Mouse (Mus musculus): Measurements from ENCODE around the gene Zscan5b.
"Not testable (repeated sequence)": the region's sequence is repeated elsewhere in the genome, so short reads cannot be mapped to it uniquely, and the experiment has no call there.

Gene Zscan5b

DNA sequence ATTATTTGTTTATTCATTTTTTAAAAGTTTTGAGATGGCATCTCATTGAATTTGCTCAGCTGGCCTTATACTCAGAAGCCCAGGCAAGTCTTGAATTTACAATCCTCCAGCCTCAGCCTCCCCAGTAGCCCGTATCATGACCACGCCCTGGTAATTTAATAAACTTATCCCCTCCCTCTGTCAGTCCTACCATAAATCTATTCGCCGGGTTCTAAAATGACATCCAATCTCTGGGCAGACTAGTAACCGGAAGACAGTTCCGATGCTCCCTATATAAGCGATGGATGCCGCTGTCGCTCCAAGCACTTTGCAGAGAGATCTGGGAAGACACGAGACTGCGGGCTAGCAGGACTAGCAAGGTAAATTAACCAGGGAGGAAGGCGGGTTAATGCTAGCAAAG is at the start of gene Zscan5b:
Gene Zscan5b, plus strand, starts transcription at position 301 of the 400 bp plus-strand sequence.
- no peak for DNase-seq (ENCODE audit: low spot score)

DNA sequence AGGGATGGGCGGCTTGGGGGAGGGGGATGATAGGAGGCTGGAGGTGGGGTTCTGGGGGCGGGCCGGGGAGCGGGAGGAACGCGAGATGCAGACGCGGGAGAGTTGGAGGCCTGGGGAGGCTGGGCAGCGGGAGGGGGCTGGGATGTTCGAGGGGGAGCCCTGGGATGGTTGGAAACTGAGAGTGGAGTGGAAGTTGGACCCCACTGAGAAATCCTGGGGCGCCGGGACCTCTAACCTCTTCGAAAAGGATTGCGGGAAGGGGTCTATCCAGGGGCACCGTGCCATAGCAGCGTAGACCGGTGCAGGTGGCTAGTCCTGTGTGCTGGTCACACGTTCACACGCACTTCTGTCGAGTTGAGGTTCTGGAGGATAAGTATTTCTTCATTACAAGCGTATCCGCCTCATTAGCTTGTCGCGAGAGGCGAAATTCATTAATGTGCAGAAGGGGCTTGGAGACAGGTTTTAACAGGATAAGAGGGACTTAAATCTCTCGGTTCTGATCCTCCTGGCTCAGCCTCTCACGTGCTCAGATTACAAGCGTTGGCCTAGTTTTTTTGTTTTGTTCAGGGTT is 49.3 kb upstream of the Zscan5b start:
- DNase-seq (ENCODE audit: low spot score): no peak

DNA sequence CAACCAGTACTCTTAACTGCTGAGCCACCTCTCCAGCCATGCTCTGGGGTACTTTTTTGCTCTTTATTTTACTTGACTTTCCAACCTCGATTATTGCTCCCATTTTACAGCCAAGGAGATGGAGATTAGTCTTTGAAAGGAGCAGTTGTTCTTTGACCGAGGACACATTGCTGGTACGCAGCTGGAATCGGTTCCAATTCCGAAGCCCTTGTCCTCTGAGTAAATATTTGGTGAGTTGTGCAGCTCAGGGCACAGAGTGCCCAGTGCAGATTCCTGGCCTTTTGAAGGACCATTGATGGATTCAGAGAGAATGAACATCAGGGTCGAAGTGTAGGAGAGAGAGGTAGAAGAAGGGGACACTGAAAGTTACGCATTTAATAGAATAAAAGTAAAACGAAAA is 48.2 kb upstream of the Zscan5b start:
- no peak for DNase-seq (ENCODE audit: low spot score)

DNA sequence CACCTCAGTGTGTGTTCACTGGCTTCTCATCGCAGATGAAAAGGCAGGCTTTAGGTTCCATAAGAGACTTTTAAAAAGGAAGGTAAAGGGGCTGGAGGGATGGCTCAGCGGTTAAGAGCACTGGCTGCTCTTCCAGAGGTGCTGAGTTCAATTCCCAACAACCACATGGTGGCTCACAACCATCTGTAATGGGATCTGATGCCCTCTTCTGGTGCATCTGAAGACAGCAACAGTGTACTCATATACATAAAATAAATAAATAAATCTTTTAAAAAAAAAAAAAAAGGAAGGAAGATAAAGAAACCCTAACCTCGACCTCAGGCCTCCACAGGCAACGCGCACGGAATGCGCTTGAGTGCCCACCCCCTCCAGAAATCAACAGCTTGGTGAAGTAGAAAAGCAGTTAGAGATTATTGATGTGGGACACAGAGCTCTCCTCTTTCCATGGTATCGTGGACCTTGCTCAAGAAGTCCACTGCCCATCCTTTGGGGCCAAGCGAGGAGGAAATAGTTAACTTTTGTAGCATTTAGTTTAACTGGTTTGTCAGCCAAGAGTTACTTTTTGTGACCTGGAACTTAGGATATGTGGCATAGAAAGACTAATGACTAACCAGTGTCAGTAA is 47.6 kb upstream of the Zscan5b start:
- not testable (repeated sequence) for DNase-seq (ENCODE audit: low spot score)

DNA sequence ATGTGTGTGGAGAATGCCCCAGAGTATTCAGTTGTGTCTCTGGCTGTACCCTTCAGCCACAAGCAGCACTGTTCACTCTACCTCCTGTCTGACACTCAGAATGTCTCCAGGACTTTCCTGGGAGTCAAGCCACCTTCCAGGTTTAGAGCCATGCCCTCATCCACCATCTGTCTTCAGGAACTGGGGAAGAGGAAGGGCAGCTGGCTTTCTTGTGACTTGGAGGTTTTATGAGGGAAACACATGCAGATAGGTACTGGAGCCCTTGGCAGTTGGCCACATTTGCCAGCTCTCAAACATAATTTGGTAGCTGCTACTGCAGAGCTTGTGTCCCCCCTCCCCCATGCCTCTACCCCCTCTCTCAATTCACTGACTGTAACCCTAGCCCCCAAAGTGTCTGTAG is 43.1 kb upstream of the Zscan5b start:
- no peak for DNase-seq (ENCODE audit: low spot score)

DNA sequence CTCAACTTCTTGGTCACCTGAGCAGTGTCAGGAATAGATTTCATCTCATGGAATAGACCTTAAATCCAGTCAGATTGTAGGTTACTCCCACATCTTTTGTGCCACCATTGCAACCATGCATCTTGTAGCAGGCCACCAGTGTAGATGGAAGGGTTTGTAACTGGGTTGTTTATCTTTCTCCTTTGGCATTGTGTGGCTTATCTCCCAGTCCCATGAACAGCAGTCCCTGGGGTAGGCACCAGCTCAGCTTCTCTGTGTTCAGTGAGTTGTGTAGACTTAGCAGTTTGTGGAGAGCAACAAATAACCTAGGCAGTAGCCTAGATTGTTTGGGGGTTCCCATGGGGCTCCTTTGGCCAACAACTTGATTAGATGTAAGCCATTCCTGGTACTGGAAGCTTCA is 39.2 kb upstream of the Zscan5b start:
- no peak for DNase-seq (ENCODE audit: low spot score)

DNA sequence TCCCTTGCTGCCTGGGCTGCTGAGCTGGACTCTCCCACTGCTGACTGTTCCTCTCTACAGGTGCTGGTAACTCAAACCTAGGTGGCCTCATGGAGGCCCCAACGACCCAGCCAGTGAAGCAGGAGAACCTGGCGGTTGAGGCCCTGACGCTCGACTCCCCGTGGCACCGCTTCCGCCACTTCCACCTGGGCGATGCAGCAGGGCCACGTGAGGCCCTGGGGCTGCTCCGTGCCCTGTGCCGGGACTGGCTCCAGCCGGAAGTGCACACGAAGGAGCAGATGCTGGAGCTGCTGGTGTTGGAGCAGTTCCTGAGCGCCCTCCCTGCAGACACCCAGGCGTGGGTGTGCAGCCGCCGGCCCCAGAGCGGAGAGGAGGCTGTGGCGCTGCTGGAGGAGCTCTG is 38.3 kb upstream of the Zscan5b start:
- no peak for DNase-seq (ENCODE audit: low spot score)

DNA sequence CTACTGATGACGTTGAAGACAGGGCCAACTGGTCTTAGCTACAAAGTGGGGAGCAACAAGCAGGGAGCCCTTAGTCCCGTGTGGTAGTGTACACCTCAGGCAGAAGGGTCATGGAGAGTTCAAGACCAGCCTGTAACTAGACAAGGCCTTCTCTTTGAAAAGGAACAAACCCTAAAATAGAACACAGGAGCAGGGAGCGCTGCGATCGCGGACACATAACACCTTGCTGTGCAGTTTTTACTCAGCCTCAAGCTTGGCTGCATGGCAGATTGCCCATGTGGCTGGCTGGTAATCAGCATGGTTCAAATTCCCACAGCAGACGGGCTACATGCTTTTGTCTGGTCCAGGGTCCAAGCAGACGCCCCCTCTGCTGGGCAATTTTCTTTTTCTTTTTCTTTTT is 37.6 kb upstream of the Zscan5b start:
- DNase-seq (ENCODE audit: low spot score): no peak

DNA sequence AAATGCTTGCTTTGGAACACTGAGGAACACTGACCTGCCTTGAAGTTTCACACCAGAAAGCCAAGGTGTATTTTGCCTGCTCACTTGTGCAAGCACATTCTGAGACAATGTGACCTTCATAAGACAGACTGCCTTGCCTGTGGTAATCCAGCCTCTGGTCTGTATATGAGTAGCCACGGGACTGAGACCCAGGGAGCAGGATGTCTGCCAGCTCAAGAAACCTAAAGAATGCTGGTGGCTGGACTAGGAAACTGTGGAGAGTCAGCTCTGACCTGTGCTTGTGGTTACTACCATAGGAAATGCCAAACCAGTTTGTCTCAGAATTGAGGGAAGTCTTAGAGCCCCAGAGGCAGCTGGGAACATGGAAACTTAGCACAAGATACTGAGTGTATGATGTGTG is 36.7 kb upstream of the Zscan5b start:
- DNase-seq (ENCODE audit: low spot score): no peak

DNA sequence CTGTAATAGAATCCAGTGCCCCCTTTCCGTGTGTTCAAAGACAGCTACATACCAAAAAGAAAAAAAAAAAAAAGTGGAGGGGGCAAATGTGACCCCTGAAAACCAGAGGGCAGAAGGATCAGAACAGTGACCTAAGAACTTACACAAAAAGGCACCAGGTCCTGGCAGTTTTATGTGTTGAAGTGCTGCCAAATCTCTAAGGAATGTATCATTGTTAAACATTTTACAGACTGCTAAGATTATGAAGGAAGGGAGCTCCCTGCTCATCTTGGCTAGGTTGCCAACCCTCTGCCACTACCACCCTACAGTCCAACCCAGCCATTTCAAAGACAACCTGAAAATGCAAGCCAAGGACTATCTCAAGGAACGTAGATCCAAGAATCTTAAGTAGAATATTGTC is 35.9 kb upstream of the Zscan5b start:
- no peak for DNase-seq (ENCODE audit: low spot score)

DNA sequence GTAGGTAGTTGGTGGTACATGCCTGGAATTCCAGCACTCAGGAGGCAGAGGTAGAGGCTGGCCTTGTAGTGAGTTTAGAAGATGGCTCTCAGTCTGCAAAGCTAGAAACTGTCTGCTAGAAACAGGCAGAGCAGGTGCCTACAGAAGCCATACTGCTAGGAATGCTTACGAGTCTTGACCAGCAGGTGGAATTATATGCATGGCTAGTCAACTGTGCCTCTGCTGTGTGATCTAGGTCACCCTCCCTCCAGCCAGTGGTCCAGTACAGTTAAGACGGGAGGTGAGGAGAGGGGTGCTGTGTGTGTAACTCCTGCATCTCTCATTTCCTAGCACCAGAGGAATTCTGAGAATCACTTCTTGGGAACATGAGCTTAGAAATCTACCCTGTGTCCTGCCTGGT is 35.3 kb upstream of the Zscan5b start:
- DNase-seq (ENCODE audit: low spot score): no peak

DNA sequence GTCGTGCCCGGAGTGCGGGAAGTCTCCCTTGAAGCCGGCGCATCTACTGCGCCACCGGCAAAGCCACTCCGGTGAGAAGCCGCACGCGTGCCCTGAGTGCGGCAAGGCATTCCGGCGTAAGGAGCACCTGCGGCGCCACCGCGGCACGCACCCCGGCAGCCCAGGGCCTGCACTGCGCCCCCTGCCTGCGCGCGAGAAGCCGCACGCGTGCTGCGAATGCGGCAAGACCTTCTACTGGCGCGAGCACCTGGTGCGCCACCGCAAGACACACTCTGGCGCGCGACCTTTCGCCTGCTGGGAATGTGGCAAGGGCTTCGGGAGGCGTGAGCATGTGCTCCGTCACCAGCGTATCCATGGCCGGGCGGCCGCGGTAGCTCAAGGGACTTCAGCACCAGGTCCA is 32.5 kb upstream of the Zscan5b start:
- DNase-seq (ENCODE audit: low spot score): no peak

DNA sequence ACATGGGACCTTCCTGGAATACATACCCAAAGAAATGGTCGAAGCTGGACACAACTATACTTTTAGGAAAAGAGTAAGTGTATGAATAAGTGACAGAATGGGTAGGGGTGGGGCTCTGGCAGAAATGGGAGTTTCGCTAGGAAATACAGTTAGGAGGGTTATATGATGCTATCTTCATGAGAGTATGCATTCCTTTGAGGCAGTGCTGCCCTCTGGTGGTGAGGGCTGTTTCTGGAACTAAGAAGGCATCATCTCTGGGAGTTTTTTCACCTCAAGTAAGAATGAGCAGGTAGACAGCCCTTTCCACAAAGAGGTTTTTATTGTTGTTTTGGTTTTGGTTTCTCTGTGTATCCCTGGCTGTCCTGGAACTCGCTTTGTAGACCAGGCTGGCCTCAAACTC is 30.7 kb upstream of the Zscan5b start:
- peak; percentile 85 for DNase-seq (ENCODE audit: low spot score)

DNA sequence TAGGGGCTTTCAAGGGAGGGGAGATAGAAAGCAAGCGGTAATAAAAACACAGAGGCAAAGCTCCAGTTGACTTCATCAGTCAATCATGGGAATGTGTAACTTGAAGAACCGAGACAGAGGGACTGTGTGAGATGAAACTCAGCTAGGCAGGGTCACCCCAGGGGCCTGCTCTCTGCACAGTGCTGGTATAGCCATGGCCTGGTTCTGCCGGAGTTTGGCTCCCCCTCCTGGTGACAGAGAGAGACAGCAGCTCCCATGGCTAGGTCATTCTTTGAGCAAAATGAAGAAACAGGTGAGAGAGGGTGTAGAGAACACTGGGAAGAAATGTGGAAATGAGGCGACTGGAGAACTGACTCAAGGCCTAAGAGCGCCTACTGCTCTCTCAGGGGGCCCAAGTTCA is 27.9 kb upstream of the Zscan5b start:
- DNase-seq (ENCODE audit: low spot score): peak; percentile 83

DNA sequence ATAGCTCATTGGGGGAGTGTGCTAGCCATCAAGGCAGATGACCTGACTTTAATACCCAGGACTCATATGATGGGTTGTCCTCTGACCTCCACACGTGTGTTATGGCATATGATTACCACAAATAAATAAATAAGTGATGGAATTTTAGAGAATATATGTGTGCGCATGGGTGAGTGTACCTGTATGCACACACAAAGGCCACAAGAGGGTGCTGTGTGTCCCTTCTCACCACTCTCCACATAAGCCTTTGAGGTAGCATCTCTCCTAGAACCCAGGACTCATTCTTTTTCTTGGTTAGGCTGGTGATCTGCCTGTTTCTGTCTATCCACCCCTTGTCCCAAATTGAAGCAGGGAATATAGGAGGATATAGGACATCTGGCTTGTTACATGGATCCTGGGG is 26.3 kb upstream of the Zscan5b start:
- no peak for DNase-seq (ENCODE audit: low spot score)

DNA sequence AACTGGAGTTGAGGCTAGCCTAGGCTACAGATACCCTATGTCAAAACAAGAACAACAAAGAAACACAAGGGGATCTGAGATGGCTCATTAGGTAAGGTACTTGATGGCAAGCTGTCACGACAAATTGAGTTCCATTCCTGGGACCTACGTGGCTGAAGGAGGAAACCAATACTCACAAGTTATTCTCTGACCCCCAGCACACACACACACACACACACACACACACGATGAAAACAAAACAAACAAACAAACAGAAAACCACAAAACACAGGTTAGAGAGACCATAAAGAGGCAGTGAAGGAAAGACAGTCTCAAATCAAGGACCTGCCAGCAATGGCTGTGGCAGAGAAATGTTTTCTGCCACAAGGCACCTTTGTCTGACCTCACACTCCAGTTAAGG is 25.3 kb upstream of the Zscan5b start, which contains the start of gene Galp:
Gene Galp, plus strand, starts transcription at position 301 of the 400 bp plus-strand sequence.
- no peak for DNase-seq (ENCODE audit: low spot score)

DNA sequence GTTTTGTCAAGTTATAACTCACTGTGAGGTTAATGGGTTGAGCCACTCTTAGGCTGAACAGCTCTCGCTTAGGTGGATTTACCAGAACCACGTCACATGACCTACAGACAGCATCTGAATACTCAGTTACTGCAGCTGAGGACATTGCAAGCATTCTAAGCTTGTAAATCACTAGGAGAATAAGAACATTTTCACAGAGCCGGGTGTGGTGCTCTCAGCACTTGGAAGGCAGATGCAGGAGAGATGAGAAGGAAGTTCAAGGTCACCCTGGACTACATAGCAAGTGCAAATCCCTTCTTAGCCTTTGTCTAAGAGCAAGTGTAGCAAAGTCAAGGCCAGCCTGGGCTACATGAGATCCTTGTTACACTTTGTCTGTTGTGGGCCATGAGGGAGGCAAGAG is 17.9 kb upstream of the Zscan5b start:
- no peak for DNase-seq (ENCODE audit: low spot score)

DNA sequence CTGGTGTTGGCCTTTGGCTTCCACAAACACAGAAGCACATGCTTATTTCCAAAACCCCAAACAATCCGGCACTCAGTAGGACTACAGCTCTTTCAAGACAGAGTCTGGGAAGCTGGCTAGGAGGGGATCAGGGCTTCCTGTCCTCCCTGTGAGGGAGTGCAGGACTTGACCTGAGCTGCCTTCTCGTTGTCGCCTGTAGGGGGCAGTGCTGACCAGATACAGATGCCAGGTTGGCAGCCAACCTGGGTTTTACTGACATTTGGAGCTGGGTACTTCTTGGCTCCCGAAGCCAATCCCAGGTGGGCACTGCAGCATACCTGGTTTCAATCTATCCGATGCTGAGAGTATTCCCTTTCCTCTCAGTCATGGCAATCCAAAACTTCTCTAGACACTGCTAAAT is 8.9 kb upstream of the Zscan5b start:
- DNase-seq (ENCODE audit: low spot score): no peak

DNA sequence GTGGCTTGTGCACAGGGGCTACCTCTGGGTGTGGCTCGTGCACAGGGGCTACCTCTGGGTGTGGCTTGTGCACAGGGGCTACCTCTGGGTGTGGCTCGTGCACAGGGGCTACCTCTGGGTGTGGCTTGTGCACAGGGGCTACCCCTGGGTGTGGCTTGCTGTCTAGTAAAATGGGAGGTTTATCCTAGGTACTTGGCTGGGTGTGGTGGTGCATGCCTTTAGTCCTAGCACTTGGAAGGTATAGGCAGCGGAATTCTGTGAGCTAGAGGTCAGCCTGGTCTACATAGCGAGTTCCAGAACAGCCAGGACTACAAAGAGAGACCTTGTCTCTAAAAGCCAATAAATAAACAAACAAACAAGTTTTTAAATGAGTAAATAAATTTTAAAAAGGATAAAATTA is 7.4 kb upstream of the Zscan5b start:
- DNase-seq (ENCODE audit: low spot score): not testable (repeated sequence)

DNA sequence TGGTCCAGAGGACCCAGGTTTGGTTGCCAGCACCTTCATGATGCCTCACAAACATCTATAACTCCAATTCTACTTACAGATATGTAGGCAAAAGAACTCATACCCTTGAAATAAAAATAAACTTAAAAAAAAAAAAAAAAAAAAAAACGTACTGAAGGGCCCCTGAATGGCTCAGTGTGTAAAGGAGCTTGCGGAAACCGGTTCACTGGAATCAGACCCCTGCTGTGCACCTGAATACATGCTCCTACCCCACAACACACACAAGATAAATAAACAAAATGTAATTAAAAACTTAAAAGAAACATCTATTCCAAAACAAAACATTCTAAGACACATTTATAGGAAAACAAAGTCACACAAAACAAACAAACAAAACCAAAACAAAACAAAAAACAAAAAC is 1.9 kb upstream of the Zscan5b start:
- no peak for DNase-seq (ENCODE audit: low spot score)

DNA sequence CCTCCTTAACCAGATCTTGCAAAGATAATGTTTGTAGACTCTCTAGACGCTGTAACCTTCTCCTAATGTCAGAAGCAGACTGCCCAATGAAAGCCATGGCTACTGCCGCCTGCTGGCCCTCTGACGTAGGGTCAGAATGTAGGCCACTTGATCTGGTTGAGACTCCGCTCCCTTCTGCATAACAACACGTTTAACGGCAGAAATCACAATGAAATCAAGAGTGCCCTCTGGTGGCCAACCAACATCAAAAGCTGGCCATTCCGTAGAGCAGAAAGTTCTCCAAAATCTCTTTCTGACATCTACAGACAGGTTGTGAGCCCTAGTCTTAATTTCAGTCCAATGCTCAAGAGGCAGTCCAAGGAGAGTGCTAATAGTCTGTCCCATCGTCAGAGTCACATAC is 6.4 kb downstream of the Zscan5b start:
- peak; percentile 11 for DNase-seq (ENCODE audit: low spot score)

DNA sequence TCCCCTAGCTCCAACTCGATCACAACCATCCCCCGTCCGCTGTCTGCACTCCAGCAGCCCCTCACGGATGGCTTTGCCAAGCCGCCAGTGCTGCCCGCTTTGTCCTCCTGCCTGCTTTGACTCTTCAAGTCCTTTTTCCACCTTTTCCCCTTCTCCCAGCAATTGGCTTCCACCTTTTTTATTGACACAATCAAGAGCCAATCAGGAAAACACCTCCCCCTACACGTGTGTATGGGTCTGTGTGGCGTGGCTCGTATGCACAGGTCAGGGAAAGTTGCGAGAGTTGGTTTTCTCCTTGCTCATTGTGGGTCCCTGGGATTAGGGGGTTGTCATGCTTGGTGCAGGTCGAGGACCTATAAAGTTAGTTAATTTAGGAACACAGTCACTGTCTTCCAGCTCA is 17.7 kb downstream of the Zscan5b start:
- DNase-seq (ENCODE audit: low spot score): no peak

DNA sequence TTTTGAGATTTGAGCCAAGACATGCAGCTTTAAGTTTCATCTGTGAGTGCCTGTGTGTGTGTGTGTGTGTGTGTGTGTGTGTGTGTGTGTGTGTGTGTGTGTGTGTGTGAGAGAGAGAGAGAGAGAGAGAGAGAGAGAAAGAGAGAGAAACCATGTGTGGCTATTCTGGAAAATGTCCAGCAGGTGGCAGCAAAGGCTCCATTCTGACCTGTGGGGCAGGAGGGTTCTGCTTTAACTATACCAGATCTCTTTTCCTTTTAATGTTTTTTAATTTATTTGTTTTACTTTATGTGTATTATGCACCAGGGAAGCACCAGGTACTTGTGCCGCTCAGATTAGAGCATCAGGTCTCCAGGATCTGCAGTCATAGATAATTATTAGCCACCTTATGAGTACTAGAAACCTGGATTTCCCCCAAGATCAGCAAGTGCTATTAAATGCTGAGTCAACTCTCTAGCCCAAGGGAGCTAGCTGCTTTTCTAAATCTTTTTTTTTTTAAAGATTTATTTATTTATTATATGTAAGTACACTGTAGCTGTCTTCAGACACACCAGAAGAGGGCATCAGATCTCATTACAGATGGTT is 18.9 kb downstream of the Zscan5b start:
- DNase-seq (ENCODE audit: low spot score): peak; percentile 77

Measured in retina, embryonic 14.5 days (tissue).